Comparison of ENCODE assay signal across 8 mouse cellular contexts in the genomic region with DNA sequence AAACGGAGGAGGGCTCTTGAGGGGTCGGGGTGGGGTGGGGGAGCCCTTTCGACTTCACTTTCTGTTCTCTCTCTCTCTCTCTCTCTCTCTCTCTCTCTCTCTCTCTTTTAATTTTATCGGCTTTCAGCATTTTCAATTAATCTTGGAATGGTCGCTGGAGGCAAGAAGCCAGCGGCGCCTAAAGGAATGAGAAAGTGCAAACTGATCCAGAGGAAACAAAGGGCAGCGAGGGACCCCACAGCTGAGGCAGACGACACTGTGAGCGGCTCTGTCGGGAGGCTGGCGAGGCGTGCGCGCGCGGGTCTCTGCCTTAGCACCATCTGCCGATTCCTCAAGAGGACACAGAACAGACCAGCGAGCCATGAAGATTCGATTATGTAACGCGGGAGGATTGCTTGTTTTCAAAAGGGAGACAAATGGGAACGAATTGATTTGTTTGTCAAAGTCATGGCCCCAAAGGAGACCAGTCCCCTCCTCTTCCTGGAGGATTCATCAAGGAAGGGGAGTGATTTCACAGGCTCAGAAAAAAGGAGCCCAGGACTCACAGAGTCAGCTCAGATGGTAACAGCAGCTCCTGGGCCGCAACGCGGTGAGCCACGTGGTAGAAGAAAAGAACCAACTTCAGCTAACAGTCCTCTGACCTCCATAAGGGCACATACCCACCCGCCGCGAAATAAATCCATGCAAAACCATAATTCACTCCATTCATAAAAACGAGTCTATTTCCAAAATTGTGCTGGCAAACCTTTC. TPM values are rescaled to one million over a fixed set of nuclear protein-coding genes. Genes with fewer than 3 reads are reported as not detected.
DNase-seq lines count a peak whose midpoint lies in the region; ATAC-seq and TF ChIP-seq lines count a peak whose summit lies in the region.
"Had no signal": no experiment of that assay in that cellular context is flagged by ENCODE, and none has a peak within 500 bp of the region (broad histone marks: within the 10 kb centered on the region; RNA-seq: fewer than 3 reads in every experiment).

No protein-coding gene starts in this region.

- H3K9ac ChIP-seq in MEL (ENCODE audit: control insufficient read depth, low read depth, low read length, poor library complexity, severe bottlenecking): peak overlapping the region; percentile 50
- H3K9ac ChIP-seq in forebrain, embryonic 16.5 days (replicated peaks; ENCODE audit: low read depth, low read length): peak overlapping the region; percentile 48
- H3K9ac ChIP-seq in hindbrain, embryonic 14.5 days: peak overlapping the region; percentile 50
- H3K9ac ChIP-seq in limb, embryonic 11.5 days (ENCODE audit: low read length): peak overlapping the region; percentile 53

- no peak overlapping the region for H3K27ac ChIP-seq in MEL (ENCODE audit: control insufficient read depth, low read depth, low read length)
- peak overlapping the region; percentile 87 for H3K27ac ChIP-seq in forebrain, embryonic 16.5 days (ENCODE audit: low read length)
- peak overlapping the region; percentile 61 for H3K27ac ChIP-seq in hindbrain, embryonic 14.5 days
- H3K27ac ChIP-seq in limb, embryonic 11.5 days (replicated peaks; ENCODE audit: low read depth, low read length): no peak overlapping the region

- no peaks in the 10 kb centered on the region for H3K79me2 ChIP-seq in MEL (ENCODE audit: control insufficient read depth, insufficient read depth, low read length, poor library complexity)

- 3% methylated on average over 31 of the region's 31 CpGs for WGBS in forebrain, embryonic 16.5 days
- WGBS in hindbrain, embryonic 14.5 days: 3% methylated on average over 31 of the region's 31 CpGs
- WGBS in limb, embryonic 11.5 days: 5% methylated on average over 31 of the region's 31 CpGs

- ATAC-seq in forebrain, embryonic 16.5 days: peak; percentile 88
- peak; percentile 80; the same call in 1 of the 2 replicates for ATAC-seq in hindbrain, embryonic 14.5 days (ENCODE audit: low FRiP score)
- no peak for ATAC-seq in limb, embryonic 11.5 days (ENCODE audit: insufficient number of reproducible peaks, low FRiP score, low TSS enrichment, low read depth)

- H3K36me3 ChIP-seq in MEL (ENCODE audit: control insufficient read depth in 1 of 2, insufficient read depth in 2 of 2, low read length in 2 of 2): peaks cover 0 to 8% of the 10 kb centered on the region in 2 experiments; a peak in 2 of 4 replicates
- H3K36me3 ChIP-seq in forebrain, embryonic 16.5 days (ENCODE audit: control insufficient read depth, insufficient read depth): no peaks in the 10 kb centered on the region
- H3K36me3 ChIP-seq in hindbrain, embryonic 14.5 days (replicated peaks; ENCODE audit: control insufficient read depth, insufficient read depth): no peaks in the 10 kb centered on the region
- H3K36me3 ChIP-seq in limb, embryonic 11.5 days (ENCODE audit: control insufficient read depth, insufficient read depth, low read length): no peaks in the 10 kb centered on the region

- H3K9me3 ChIP-seq in MEL (replicated peaks; ENCODE audit: insufficient read depth, low read length): no peaks in the 10 kb centered on the region
- H3K9me3 ChIP-seq in forebrain, embryonic 16.5 days (ENCODE audit: control insufficient read depth, low read length): no peaks in the 10 kb centered on the region
- no peaks in the 10 kb centered on the region for H3K9me3 ChIP-seq in hindbrain, embryonic 14.5 days (ENCODE audit: control insufficient read depth, low read length)
- H3K9me3 ChIP-seq in limb, embryonic 11.5 days (ENCODE audit: control insufficient read depth, low read length): no peaks in the 10 kb centered on the region

- H3K27me3 ChIP-seq in MEL (ENCODE audit: control insufficient read depth in 1 of 2, insufficient read depth in 2 of 2, low read length in 2 of 2): peaks cover 0 to 2% of the 10 kb centered on the region in 2 experiments; a peak in 2 of 4 replicates
- H3K27me3 ChIP-seq in forebrain, embryonic 16.5 days (replicated peaks; ENCODE audit: control insufficient read depth, insufficient read depth, low read length): no peaks in the 10 kb centered on the region
- H3K27me3 ChIP-seq in hindbrain, embryonic 14.5 days (ENCODE audit: control insufficient read depth, insufficient read depth, low read length): no peaks in the 10 kb centered on the region; the same call in 1 of the 2 replicates
- H3K27me3 ChIP-seq in limb, embryonic 11.5 days (ENCODE audit: control insufficient read depth, insufficient read depth, low read length): no peaks in the 10 kb centered on the region

- H3K4me1 ChIP-seq in MEL (ENCODE audit: control insufficient read depth in 1 of 2, insufficient read depth in 2 of 2, low read length in 2 of 2): peaks cover 0 to 29% of the 10 kb centered on the region in 2 experiments; a peak in 2 of 4 replicates
- peaks cover 20% of the 10 kb centered on the region for H3K4me1 ChIP-seq in forebrain, embryonic 16.5 days (replicated peaks; ENCODE audit: control insufficient read depth, insufficient read depth, low read length)
- peaks cover 12% of the 10 kb centered on the region; the same call in 1 of the 2 replicates for H3K4me1 ChIP-seq in hindbrain, embryonic 14.5 days (replicated peaks; ENCODE audit: control insufficient read depth, insufficient read depth, low read length)
- H3K4me1 ChIP-seq in limb, embryonic 11.5 days (ENCODE audit: control insufficient read depth, insufficient read depth, low read length): peaks cover 5% of the 10 kb centered on the region; the same call in 1 of the 2 replicates

- TF ChIP-seq RAD21 in MEL (IDR thresholded peaks at IDR 0.05; ENCODE audit: low read depth, low read length): no peak

- no peak for TF ChIP-seq CTCF in MEL (IDR thresholded peaks at IDR 0.05 in 2 of 3, conservative IDR thresholded peaks at IDR 0.05 in 1 of 3; ENCODE audit: control insufficient read depth in 1 of 3, insufficient read depth in 1 of 3, low read depth in 2 of 3, low read length in 3 of 3, poor library complexity in 1 of 3, severe bottlenecking in 1 of 3)

- peak overlapping the region; percentile 52 for H3K4me2 ChIP-seq in forebrain, embryonic 16.5 days (ENCODE audit: low read length)
- H3K4me2 ChIP-seq in hindbrain, embryonic 14.5 days (replicated peaks): peak overlapping the region; percentile 56
- H3K4me2 ChIP-seq in limb, embryonic 11.5 days (ENCODE audit: low read depth, severe bottlenecking): peak overlapping the region; percentile 48

- no peak for TF ChIP-seq POLR2A in MEL (IDR thresholded peaks at IDR 0.05; ENCODE audit: control insufficient read depth in 1 of 2, insufficient read depth in 1 of 2, low read depth in 1 of 2, low read length in 2 of 2, poor library complexity in 1 of 2)

- TF ChIP-seq EP300 in MEL (IDR thresholded peaks at IDR 0.05; ENCODE audit: low read depth in 1 of 2, low read length in 2 of 2): no peak

- H3K4me3 ChIP-seq in MEL (ENCODE audit: control insufficient read depth in 1 of 2, insufficient read depth in 1 of 2, low read depth in 2 of 2, low read length in 2 of 2): peak overlapping the region; percentile 45 to 49
- peak overlapping the region; percentile 34 for H3K4me3 ChIP-seq in forebrain, embryonic 16.5 days (replicated peaks; ENCODE audit: low read length)
- H3K4me3 ChIP-seq in hindbrain, embryonic 14.5 days (replicated peaks; ENCODE audit: low read length): peak overlapping the region; percentile 22
- H3K4me3 ChIP-seq in limb, embryonic 11.5 days (ENCODE audit: low read depth, low read length): peak overlapping the region; percentile 17
- H3K4me3 ChIP-seq: erythroblast, embryonic 14.5 days had no signal

- DNase-seq in MEL (ENCODE audit: low read depth, low spot score): peak; percentile 37
- DNase-seq in cerebellum, adult 11-12 months: peak; percentile 87
- peak; percentile 70 for DNase-seq in hindbrain, embryonic 14.5 days (ENCODE audit: low spot score)
- peak; percentile 73 for DNase-seq in limb, embryonic 11.5 days (ENCODE audit: low spot score)
- DNase-seq in naive thymus-derived CD4-positive, alpha-beta T cell, adult 2 months (ENCODE audit: low read depth): peak; percentile 40
- DNase-seq in T-cell, adult 2 months (ENCODE audit: low spot score): no peak

TF ChIP-seq in MEL, 35 proteins besides CTCF, POLR2A, EP300 and RAD21 (continues in another document):
- TF ChIP-seq MAX (IDR thresholded peaks at IDR 0.05; ENCODE audit: low read length): 0 out of 2 replicates have a peak, but pooled peaks have one; percentile 17
- TF ChIP-seq MAZ (IDR thresholded peaks at IDR 0.05; ENCODE audit: low read depth, low read length): no peak
- TF ChIP-seq USF1 (IDR thresholded peaks at IDR 0.05; ENCODE audit: low read depth, low read length): no peak
- no peak for TF ChIP-seq SIN3A (IDR thresholded peaks at IDR 0.05; ENCODE audit: low read length)
- no peak for TF ChIP-seq ELF1 (IDR thresholded peaks at IDR 0.05; ENCODE audit: low read depth, low read length)
- TF ChIP-seq NELFE (IDR thresholded peaks at IDR 0.05; ENCODE audit: low read depth, low read length): no peak
- no peak for TF ChIP-seq CHD2 (IDR thresholded peaks at IDR 0.05; ENCODE audit: low read length)
- TF ChIP-seq TAL1 (IDR thresholded peaks at IDR 0.05; ENCODE audit: low read length): no peak

RNA-seq across cellular contexts. Expression of a gene that starts 10.6 kb away (rescaled TPM):
- 0.35 and 0.52 TPM in 2 replicates for total RNA-seq in MEL (2012; rRNA removed)
- polyA plus RNA-seq in MEL (2012; ENCODE audit: insufficient read depth in 1 of 2, insufficient read length in 2 of 2, low read depth in 1 of 2, low replicate concordance in 2 of 2, missing spikeins in 1 of 2): 1 to 10 TPM in 1 of 2 experiments, not detected in 1; 1.7 TPM
- 8.3 and 9.2 TPM in 2 replicates for polyA plus RNA-seq in forebrain, embryonic 16.5 days (2015; fragmentation: Nextera tagmentation; extraction: Ambion mirVana)
- polyA plus RNA-seq in hindbrain, embryonic 14.5 days (2014; fragmentation: Nextera tagmentation; extraction: Ambion mirVana): 17.7 and 22.8 TPM in 2 replicates
- polyA plus RNA-seq in limb, embryonic 11.5 days (2014; fragmentation: Nextera tagmentation; extraction: Ambion mirVana): 1.2 and 1.9 TPM in 2 replicates
- polyA plus RNA-seq: erythroblast, embryonic 14.5 days had no signal

RNA-seq across cellular contexts. Expression of a gene that starts 30.9 kb away (rescaled TPM):
- total RNA-seq in MEL (2012; rRNA removed): 166 and 208 TPM in 2 replicates
- 100 to 1,000 TPM; 103 to 388 TPM for polyA plus RNA-seq in MEL (2012; ENCODE audit: insufficient read depth in 1 of 2, insufficient read length in 2 of 2, low read depth in 1 of 2, low replicate concordance in 2 of 2, missing spikeins in 1 of 2)
- polyA plus RNA-seq in forebrain, embryonic 16.5 days (2015; fragmentation: Nextera tagmentation; extraction: Ambion mirVana): 85.3 and 101 TPM in 2 replicates
- polyA plus RNA-seq in hindbrain, embryonic 14.5 days (2014; fragmentation: Nextera tagmentation; extraction: Ambion mirVana): 107 and 114 TPM in 2 replicates
- polyA plus RNA-seq in limb, embryonic 11.5 days (2014; fragmentation: Nextera tagmentation; extraction: Ambion mirVana): 118 and 123 TPM in 2 replicates

RNA-seq across cellular contexts. Expression of a gene that starts 46.8 kb away (rescaled TPM):
- total RNA-seq in MEL (2012; rRNA removed): 146 and 167 TPM in 2 replicates
- 100 to 1,000 TPM in 1 of 2 experiments, not detected in 1; 156 TPM for polyA plus RNA-seq in MEL (2012; ENCODE audit: insufficient read depth in 1 of 2, insufficient read length in 2 of 2, low read depth in 1 of 2, low replicate concordance in 2 of 2, missing spikeins in 1 of 2)
- 19.3 and 21.1 TPM in 2 replicates for polyA plus RNA-seq in forebrain, embryonic 16.5 days (2015; fragmentation: Nextera tagmentation; extraction: Ambion mirVana)
- polyA plus RNA-seq in hindbrain, embryonic 14.5 days (2014; fragmentation: Nextera tagmentation; extraction: Ambion mirVana): 21.0 and 26.4 TPM in 2 replicates
- 51.5 and 58.8 TPM in 2 replicates for polyA plus RNA-seq in limb, embryonic 11.5 days (2014; fragmentation: Nextera tagmentation; extraction: Ambion mirVana)

Comparison
In these comparisons a context has a peak if more than half of its experiments do, and no peak if none do; other contexts are left out.
1. H3K27ac ChIP-seq: peak in forebrain, embryonic 16.5 days (single experiment) and hindbrain, embryonic 14.5 days (single experiment); none in MEL (single experiment) and limb, embryonic 11.5 days (single experiment).
2. Peak in every context shown above with its lines, with median percentiles within 50 percentile points of each other: H3K4me3 ChIP-seq, H3K9ac ChIP-seq and H3K4me2 ChIP-seq.